ENCODE assay signal across 17 mouse cellular contexts in genomic region chr6:141241809-141242208, GRCm38 (mm10).
"Had no signal": no experiment of that assay in that cellular context is flagged by ENCODE, and none has a peak within 500 bp of the region (broad histone marks: within the 10 kb centered on the region; RNA-seq: fewer than 3 reads in every experiment).

No protein-coding gene starts in this region.

- H3K4me1 ChIP-seq: liver, embryonic 15.5 days; lung, embryonic 15.5 days; midbrain, embryonic 12.5 days; neural tube, embryonic 12.5 days; stomach, embryonic 15.5 days had no signal

- DNase-seq: lung, adult 2 months; lung, postnatal 14 days; lung, postnatal 36 days; midbrain, embryonic 14.5 days; right cerebral cortex, postnatal 14 days; thymus, adult 2 months; thymus, postnatal 25 days; thymus, postnatal 4 days had no signal

- H3K27ac ChIP-seq: liver, embryonic 15.5 days; lung, embryonic 15.5 days; macrophage; midbrain, embryonic 12.5 days; neural tube, embryonic 12.5 days; stomach, embryonic 15.5 days; stomach, postnatal 0 days had no signal

- H3K36me3 ChIP-seq: liver, embryonic 15.5 days; lung, embryonic 15.5 days; midbrain, embryonic 12.5 days; neural tube, embryonic 12.5 days; stomach, embryonic 15.5 days had no signal

- H3K4me3 ChIP-seq: liver, embryonic 15.5 days; lung, embryonic 15.5 days; megakaryocyte, embryonic 14.5 days; midbrain, embryonic 12.5 days; neural tube, embryonic 12.5 days; stomach, embryonic 15.5 days had no signal

- H3K9me3 ChIP-seq: liver, embryonic 15.5 days; lung, embryonic 15.5 days; megakaryocyte, embryonic 14.5 days; midbrain, embryonic 12.5 days; neural tube, embryonic 12.5 days; stomach, embryonic 15.5 days had no signal

- ATAC-seq: lung, postnatal 0 days had no signal

- H3K9ac ChIP-seq: liver, embryonic 15.5 days; lung, embryonic 15.5 days; midbrain, embryonic 12.5 days; neural tube, embryonic 12.5 days; stomach, embryonic 15.5 days had no signal

- H3K4me2 ChIP-seq: liver, embryonic 15.5 days; lung, embryonic 15.5 days; midbrain, embryonic 12.5 days; neural tube, embryonic 12.5 days; stomach, embryonic 15.5 days had no signal

- H3K27me3 ChIP-seq: liver, embryonic 15.5 days; lung, embryonic 15.5 days; megakaryocyte, embryonic 14.5 days; midbrain, embryonic 12.5 days; neural tube, embryonic 12.5 days; stomach, embryonic 15.5 days had no signal
